Mouse (Mus musculus) lung, postnatal 10 days (tissue): ENCODE results near the gene Bcl2l13.
"Not testable (repeated sequence)": the region's sequence is repeated elsewhere in the genome, so short reads cannot be mapped to it uniquely, and the experiment has no call there.

Experiments used
- DNase-seq: peaks from one replicate; pipeline ENCODE4 v3.0.0; 2021

Bcl2l13 gene

DNA sequence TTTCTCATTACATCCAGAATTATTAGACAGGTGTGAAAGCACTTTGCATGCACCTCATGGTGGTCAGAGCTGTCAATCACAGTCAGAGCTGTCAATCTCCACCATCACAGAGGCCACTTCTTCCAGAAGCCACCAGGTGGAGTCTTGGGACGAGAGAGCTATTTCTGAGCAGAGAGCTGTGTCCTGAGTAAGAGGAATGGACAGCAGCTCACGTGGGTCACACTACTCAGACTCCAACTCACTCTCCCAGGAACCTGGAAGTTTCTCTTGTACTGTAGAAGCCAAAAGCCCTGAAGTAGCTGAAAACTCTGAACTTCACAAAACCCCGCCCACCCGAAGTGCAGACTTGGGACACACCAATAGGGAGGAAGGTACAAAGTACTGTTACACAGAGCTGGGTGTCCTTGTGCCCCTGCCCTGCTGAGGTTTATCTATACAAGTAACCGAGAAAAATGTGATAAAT, 67.5 kb downstream of the Bcl2l13 start:
- peak; percentile 45 for DNase-seq

GRCm38 (mm10) chr6:120903961-120904360, 67.9 kb downstream of the Bcl2l13 start:
- DNase-seq: no peak

DNA sequence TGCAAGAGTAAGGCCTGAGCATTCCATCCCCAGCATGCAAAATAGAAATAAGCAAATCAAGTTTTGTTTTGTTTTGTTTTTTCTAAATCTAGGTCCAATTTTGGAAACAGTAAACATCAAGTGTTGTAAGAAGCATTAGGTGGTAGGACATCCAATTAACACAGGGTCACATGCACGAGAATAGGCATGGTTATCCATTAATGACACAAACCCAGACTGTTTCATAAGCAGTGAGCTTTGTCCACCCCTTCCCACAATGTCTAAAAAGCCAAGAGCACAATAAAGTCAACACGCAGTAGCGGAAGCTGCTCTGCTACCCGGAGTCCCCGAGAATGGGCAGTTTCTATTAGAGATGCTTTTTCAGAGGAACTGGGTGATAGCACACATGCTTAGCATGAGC, 69.1 kb downstream of the Bcl2l13 start:
- no peak for DNase-seq

DNA sequence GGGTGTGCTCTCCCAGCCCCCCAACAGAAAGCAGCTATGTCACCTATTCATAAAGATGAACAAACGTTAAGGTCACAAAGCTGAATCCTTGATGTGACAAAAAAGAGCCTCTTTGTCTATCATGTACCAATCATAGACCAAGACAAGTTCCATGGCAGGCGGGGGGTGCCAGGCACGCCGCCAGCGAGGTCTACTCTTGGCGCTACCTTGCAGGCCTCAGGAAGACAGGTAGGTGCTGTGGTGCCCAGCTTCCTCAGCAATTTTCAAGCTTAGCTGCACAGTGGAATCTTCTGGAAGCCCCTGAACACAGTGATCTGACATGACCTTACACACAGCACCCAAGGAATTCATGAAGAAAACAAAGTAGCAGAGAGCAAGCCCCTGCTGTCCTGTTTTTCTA, 70.5 kb downstream of the Bcl2l13 start:
- no peak for DNase-seq

GRCm38 (mm10) chr6:120907876-120908597, 72.0 kb downstream of the Bcl2l13 start:
- not testable (repeated sequence) for DNase-seq

GRCm38 (mm10) chr6:120909501-120909900, 73.5 kb downstream of the Bcl2l13 start:
- no peak for DNase-seq

DNA sequence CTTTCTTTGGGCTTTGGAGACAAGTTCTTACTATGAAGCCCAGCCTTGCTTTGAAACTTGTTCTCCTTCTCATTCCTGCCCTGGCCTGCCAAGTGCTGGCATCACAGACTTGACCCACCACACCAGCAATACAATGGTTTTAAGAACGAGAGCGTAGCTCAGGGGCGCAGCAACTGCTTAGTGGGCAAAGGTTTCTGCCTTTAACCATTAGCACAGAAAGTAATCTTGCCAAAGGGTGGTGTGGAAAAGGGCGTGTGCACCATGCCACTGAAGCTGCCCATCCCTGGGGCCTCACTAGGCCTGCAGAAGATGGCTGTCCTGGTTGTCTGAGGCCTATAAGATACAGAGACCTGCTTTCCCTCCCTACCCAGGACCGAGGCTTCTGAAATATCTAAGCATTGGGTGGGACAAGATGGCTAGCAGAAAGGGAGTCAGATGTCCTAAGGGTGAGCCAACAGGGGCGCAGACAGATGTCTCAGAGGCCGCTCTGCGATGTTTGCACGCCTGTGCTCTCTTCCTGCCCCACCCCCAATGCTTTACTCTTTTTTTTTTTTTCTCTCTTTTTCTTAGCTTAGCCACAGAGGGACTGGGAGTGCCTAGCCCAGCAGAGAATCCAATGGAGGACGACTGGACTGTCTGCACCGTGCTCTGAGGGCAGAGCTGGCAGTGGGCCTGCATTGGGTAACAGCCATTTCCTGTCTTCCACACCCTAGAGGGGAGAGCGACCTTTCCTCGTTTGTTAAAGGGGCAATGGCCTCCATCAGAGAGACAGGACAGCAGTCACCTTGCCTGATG, 75.4 kb downstream of the Bcl2l13 start:
- DNase-seq: peak; percentile 62

- no peak for DNase-seq
Measured at GRCm38 (mm10) chr6:120912931-120913330, 76.9 kb downstream of the Bcl2l13 start.

DNA sequence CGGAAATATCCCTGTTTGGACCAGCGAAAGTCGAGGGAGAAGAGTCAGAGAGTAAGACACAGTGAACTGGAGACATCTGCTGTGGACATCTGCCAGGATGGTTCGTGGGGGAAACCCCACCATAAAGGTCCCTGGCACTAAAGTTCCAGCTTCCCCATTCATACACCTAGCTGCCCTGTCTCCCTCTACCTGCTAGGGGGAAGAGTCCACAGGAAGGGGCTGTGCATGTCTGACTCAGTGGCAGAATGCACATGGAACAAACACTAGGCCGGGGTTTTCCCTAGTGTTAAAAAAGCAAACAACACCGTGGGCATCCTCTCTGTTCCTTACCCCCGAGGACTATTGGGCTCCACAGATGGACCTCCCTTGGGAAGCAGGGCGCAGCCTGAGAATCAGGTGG, 77.8 kb downstream of the Bcl2l13 start:
- DNase-seq: no peak

- DNase-seq: no peak
Measured at GRCm38 (mm10) chr6:120914533-120914910, 78.5 kb downstream of the Bcl2l13 start.

- peak; percentile 65 for DNase-seq
Measured at GRCm38 (mm10) chr6:120914911-120915648, 79.1 kb downstream of the Bcl2l13 start.

GRCm38 (mm10) chr6:120915649-120915975, 79.6 kb downstream of the Bcl2l13 start:
- no peak for DNase-seq

GRCm38 (mm10) chr6:120916074-120916971, 80.3 kb downstream of the Bcl2l13 start, which contains the start of gene Bid:
Bid (minus strand) TSS chr6:120916853.
- peak; percentile 96 for DNase-seq

GRCm38 (mm10) chr6:120916972-120917881, 81.2 kb downstream of the Bcl2l13 start:
- DNase-seq: peak; percentile 24

DNA sequence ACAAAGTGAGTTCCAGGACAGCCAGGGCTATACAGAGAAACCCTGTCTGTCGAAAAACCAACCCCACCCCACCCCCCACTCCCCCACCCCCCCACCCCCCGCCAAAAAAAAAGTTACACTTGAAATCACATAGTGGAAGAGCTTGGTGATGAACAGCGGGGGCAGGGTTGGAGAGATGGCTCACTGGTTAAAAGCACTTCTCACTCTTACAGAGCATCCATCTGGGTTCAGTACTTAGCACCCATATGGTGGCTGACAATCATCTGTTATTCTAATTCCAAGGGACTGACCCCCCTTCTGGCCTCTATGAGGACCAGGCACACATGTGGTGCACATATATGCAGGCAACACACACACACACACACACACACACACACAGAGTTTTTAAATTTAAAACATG, 82.0 kb downstream of the Bcl2l13 start:
- DNase-seq: no peak

DNA sequence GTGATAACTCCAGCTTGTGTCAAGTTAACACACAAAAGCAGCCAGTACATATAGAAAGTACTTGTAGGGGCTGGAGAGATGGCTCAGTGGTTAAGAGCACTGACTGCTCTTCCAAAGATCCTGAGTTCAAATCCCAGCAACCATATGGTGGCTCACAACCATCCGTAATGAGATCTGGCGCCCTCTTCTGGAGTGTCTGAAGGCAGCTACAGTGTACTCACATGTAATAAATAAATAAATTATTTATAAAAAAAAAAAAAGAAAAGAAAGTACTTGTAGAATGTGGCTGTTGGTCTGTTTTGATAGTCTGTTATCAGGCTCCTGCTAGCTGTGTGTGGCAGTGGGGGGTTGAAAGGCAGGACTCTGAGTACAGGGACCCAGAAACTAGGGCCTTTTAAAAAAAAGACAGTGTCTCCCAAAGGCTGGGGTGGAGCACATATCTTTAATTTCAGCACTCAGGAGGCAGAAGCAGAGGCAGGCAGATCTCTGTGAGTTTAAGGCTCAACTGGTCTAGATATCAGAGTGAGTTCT, 88.8 kb downstream of the Bcl2l13 start:
- DNase-seq: not testable (repeated sequence)

GRCm38 (mm10) chr6:120926880-120927279, 90.9 kb downstream of the Bcl2l13 start:
- no peak for DNase-seq

DNA sequence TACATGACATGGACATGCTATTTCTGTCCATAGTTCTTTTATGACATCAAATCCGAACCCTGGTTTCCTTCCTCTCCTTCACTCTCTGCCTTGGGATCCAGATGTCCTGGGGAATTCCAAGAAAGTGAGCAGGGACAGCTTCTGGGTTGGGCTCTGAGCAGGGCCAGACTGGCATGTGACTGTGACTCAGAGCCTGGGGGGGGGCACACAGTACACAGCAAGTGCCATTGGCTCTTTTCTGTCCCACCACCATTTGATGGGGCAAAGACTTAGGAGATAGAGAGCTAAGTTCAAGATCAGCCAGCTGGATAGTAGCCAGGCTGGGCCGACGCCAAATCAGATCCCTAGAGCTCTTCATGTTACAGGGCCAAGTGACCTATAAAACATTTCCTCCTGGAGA, 91.8 kb downstream of the Bcl2l13 start:
- peak; percentile 44 for DNase-seq

- DNase-seq: no peak
Measured at GRCm38 (mm10) chr6:120929421-120929820, 93.4 kb downstream of the Bcl2l13 start.

GRCm38 (mm10) chr6:120930450-120931306, 94.7 kb downstream of the Bcl2l13 start:
- no peak for DNase-seq
